Mouse (Mus musculus) CH12.LX (cell line): Measurements from ENCODE around the gene Ldah.

Source experiments
- CTCF ChIP-seq, 2 experiments: IDR thresholded peaks in 1 of 2; conservative IDR thresholded peaks in 1 of 2; 2 replicates each; pipeline ENCODE4 v1.5.1; 2011 to 2012; ENCODE audit warnings: low read depth in 2 of 2, low read length in 2 of 2, improper control_type of control experiment in 1 of 2, inconsistent platforms in 1 of 2, mild to moderate bottlenecking in 1 of 2, moderate library complexity in 1 of 2
- E2F4 ChIP-seq: IDR thresholded peaks from 2 replicates; pipeline ENCODE4 v1.6.1; 2011; ENCODE audit warnings: low read depth, low read length, improper control_type of control experiment; ENCODE audit not compliant: insufficient replicate concordance
- EP300 ChIP-seq: IDR thresholded peaks from 2 replicates; pipeline ENCODE4 v1.6.1; 2011; ENCODE audit warnings: low read length, improper control_type of control experiment
- JUN ChIP-seq: IDR thresholded peaks from 2 replicates; pipeline ENCODE4 v1.6.1; 2011; ENCODE audit warnings: low read depth, mild to moderate bottlenecking, low read length, improper control_type of control experiment, moderate library complexity; ENCODE audit not compliant: insufficient read depth
- JUND ChIP-seq: conservative IDR thresholded peaks from 2 replicates; pipeline ENCODE4 v1.6.1; 2011; ENCODE audit warnings: low read depth, low read length, improper control_type of control experiment
- ZKSCAN1 ChIP-seq: IDR thresholded peaks from 2 replicates; pipeline ENCODE4 v1.6.1; 2012; ENCODE audit warnings: low read depth, inconsistent platforms, low read length, improper control_type of control experiment, borderline replicate concordance
- ZMIZ1 ChIP-seq: IDR thresholded peaks from 2 replicates; pipeline ENCODE4 v1.6.1; 2012; ENCODE audit warnings: low read depth, mild to moderate bottlenecking, inconsistent platforms, low read length, improper control_type of control experiment

GRCm38 (mm10) chr12:8260297-8260696, 52.4 kb downstream of the Ldah start:
- no peak for TF ChIP-seq JUN
- no peak for TF ChIP-seq ZKSCAN1
- TF ChIP-seq EP300 = no peak
- no peak for TF ChIP-seq ZMIZ1
- TF ChIP-seq E2F4 = no peak
- TF ChIP-seq CTCF (conservative IDR thresholded peaks at IDR 0.05 in 1 of 2, IDR thresholded peaks at IDR 0.05 in 1 of 2; ENCODE audit: low read depth in 2 of 2, low read length in 2 of 2) = no peak
- TF ChIP-seq JUND = no peak
